Mouse (Mus musculus): ENCODE measurements at regions not wholly inside any gene's neighbourhood (a gene's known extent, or its start where the extent isn't known, plus 50 kb on each side); places are given as distances from the start of the nearest gene placed in this dataset.
A peak's percentile ranks its signal among the peaks of the same experiment; 100 is the strongest.

DNA sequence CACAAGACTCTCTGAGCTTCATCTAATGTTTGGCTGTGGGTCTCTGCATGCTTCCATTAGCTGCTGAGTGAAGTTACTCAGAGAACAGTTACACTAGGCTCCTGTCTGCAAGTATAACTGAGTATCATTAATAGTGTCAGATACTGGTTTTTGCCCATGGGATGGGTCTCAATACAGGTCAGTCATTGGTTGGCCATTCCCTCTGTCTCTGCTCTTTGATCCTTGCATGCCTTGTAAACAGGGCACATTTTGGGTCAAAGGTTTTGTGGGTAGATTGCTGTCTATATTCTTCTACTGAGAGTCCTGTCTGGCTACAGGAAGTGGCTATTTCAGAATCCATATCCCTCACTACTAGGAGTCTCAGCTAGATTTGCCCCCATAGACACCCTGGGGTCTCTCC is 2864.7 kb upstream of the Lrrc6 start:
- DNase-seq, result no peak

- DNase-seq, result peak; percentile 3
Measured at GRCm38 (mm10) chr15:69350053-69350739, 2849.5 kb upstream of the Lrrc6 start.

DNA sequence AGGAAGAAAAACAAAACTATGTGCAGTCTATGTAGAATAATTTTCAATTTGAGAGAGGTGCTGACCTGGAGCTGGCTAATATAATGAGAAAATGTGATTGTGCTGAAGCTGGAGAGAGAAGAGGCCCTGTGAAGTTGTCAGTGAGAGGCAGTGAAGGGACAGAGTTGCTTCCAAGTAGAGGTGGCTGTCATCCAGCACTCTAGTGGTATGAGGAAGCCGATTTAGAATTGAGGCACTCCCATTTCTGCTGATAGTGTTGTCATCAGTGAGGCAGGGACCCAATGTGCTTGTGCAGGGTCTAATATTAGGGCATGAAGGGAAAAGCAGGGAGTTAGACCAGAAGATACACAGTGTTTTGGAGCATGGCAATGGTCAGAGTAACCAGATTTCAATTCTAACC is 2845.4 kb upstream of the Lrrc6 start:
- DNase-seq, result no peak

DNA sequence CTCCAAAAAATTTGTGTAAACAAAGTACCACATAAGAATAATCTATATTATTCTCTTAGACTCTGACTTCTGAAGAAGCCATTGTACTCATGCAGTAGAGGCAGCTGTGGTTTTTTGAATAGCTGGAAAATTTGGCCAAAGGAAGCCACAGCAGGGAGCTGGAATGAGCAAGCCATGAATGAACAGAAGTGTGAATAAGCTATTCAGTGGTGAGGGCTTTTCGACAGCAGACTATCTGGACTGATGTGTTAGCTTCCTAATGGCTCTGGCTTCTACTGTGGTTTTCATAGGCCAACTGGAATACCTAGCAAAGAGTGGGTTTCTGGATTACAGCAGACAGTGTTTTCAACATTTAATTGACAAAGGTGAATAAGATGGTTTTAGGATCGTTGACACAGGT is 2842.0 kb upstream of the Lrrc6 start:
- no peak for DNase-seq

GRCm38 (mm10) chr15:69336491-69336890 is 2835.8 kb upstream of the Lrrc6 start:
- DNase-seq, result no peak

GRCm38 (mm10) chr15:69326537-69326936 is 2825.8 kb upstream of the Lrrc6 start:
- no peak for DNase-seq

GRCm38 (mm10) chr15:69303100-69303499 is 2802.4 kb upstream of the Lrrc6 start:
- no peak for DNase-seq

GRCm38 (mm10) chr15:69291273-69291672 is 2790.6 kb upstream of the Lrrc6 start:
- DNase-seq, result no peak

DNA sequence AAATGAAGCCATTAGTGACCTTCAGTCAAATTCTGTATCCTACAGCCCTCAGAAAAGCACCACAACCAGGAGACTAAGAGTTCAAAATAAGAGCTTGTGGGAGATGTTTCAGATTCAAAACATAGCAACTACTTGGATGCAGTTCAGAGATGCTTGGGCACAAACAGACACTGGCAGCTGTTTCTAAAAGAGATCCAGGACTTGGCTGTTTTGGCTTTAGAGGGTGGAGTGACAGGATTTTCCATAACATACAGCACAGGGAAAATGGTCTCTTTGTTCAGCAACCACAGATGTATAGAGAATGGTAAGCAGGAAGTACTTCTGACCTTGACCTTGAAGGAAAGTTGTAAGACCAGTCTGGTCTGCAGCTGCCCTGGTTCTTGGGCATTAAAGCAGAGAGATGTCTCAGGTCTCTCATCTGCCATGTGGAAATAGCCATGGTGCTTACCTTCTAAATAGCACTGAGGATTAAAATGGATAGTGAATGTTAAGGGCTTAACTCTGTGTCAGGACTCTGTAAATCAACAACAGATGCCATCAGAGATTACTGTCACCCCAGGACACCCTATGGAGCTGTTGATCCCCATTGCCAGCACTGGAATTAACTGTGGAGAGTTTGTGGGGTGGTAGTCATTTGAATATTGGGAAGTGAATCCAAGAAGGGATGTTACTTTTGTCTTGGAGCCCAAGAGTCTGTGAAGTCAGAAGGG is 2775.0 kb upstream of the Lrrc6 start:
- no peak for DNase-seq

- peak; percentile 14 for DNase-seq
Measured at GRCm38 (mm10) chr15:69274225-69274766, 2773.6 kb upstream of the Lrrc6 start.

- DNase-seq, result no peak
Measured at GRCm38 (mm10) chr15:69273518-69273917, 2772.8 kb upstream of the Lrrc6 start.

DNA sequence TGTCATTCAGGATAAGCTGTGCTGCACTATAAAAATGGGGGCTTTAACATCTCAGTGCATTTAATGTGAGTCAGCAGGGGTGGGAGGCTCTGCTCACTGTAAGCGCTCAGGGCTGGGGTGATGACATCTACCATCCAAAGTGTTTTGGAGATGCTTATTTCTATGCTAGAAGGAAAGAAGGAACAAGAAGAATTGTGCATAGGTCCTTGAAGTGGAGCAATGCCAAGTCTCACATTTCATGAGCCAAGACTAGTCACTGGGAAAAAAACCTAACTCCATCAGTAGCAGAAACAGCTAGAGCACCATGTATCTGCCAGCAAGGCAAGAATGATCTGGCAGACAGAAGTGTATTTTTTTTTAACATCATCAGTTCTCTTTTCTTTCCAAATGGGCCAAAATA is 2761.2 kb upstream of the Lrrc6 start:
- DNase-seq, result no peak

DNA sequence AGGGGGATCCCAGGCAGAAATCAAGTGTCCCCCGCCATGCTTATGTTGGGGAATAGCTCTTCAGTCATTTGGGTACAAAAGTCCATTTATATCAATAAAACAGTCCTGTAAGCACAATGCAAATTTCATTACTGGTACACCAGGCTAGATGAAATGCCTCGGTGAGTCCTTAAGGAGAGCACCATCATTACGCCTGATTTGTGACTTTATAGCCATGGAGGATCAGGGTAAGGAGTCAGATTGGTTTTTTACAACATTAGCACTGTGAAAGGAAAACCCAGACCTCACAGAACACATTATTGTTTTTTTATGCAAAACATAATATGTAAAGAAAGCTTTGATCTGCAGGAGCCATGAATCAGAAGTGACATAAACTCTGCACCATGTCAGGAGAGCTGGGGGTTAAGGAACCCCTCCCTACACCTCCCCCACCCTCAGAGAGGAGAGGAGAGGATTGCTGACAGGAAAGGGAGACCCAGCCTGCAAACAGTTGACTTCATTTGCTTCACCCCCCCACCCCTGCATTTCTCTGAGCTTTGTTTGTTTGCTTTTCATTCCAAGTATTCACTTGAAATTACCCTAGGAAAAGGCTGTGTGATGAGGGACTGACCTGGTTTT is 2756.6 kb upstream of the Lrrc6 start:
- peak; percentile 16 for DNase-seq

DNA sequence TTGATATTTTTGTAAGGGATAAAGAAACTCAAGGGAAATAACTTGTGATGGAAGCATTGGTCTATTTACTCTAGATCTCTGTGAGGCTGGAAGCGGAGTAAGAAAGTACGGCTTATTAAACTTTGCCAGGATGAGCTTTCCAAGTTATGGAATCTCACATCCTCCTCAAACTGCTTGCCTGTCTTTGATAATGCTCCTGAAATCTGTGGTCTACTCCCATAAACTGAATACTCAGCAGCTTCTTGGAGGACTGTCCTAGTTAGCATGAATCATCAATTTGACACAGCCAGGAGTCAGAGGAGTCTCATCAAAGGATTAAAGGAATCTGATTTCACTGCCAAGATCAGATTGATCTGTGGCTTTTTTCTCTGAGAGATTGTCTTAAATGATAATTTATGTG is 2753.0 kb upstream of the Lrrc6 start:
- no peak for DNase-seq

DNA sequence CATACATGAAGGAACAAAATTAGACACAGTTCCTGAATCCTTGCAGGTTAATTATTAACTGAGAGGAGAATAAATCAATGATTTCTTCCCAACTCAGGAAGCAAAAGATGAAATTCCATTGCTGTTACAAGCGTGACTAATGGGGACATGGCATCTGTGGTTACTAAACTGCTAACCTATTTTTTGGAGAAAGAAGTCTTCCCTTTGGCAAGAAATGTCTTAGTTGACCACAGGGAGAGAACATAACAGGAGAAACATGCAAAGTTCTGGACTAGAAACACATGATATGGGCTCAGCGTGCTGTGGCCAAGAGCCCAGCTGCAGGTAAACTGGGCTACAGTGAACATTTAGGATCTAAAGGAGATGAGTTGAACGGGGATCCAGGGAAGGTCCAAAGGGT is 2751.4 kb upstream of the Lrrc6 start:
- no peak for DNase-seq

- no peak for DNase-seq
Measured at GRCm38 (mm10) chr15:69246190-69246966, 2745.7 kb upstream of the Lrrc6 start.

DNA sequence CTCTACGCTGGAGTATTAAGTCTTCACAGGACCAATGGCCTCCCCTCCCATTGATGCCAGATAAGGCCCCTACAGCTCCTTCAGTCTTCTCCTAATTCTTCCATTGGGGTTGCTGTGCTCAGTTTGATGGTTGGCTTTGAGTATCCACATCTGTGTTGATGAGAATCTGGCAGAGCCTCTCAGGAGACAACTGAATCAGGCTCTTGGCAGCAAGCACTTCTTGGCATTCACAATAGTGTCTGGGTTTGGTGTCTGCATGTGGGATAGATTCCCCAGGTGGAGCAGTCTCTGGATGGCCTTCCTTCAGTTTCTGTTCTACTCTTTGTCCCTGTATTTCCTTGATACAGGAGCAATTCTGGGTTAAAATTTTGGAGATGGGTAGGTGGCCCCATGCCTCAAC is 2734.6 kb upstream of the Lrrc6 start:
- no peak for DNase-seq

- DNase-seq, result no peak
Measured at GRCm38 (mm10) chr15:69224619-69225587, 2724.2 kb upstream of the Lrrc6 start.

GRCm38 (mm10) chr15:69223411-69223810 is 2722.7 kb upstream of the Lrrc6 start:
- DNase-seq, result no peak

DNA sequence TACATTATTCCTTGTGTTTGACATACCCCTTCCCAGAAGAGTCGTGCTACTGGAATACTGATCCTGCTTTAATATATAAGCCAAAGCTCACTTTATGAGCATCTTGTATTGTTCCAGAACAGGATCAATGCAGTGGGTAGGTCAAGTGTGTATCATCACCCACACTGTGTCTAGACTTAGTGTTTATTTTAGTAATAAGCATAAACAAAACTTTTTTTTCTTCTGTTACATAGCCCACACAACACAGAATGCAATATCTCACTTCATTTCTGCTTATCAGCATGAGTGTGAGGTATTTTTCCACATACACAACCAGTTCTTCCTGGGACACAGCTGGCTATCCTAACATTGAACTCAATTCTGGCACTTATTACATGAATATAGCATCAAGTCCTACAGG is 2721.7 kb upstream of the Lrrc6 start:
- no peak for DNase-seq

All from embryo, embryonic 11 days (tissue).